Mouse (Mus musculus) heart, adult 9 months (tissue): ENCODE data around the gene Rasgef1c.

ENCODE experiments used
- DNase-seq, 2 experiments: peaks; one replicate each; pipeline ENCODE4 v3.0.0; 2022; ENCODE audit warnings: low spot score in 2 of 2

The Rasgef1c gene

GRCm38 (mm10) chr11:49973657-49974340 lies 72.2 kb downstream of the Rasgef1c start:
- no peak for DNase-seq

GRCm38 (mm10) chr11:49974675-49975074 lies 73.0 kb downstream of the Rasgef1c start:
- no peak for DNase-seq

- no peak for DNase-seq
Observed at GRCm38 (mm10) chr11:49977963-49978568, 76.4 kb downstream of the Rasgef1c start.

- DNase-seq: no peak
Observed at GRCm38 (mm10) chr11:49978935-49979334, 77.3 kb downstream of the Rasgef1c start.

- no peak for DNase-seq
Observed at GRCm38 (mm10) chr11:49980681-49981235, 79.1 kb downstream of the Rasgef1c start.

GRCm38 (mm10) chr11:49981321-49981963 lies 79.8 kb downstream of the Rasgef1c start:
- no peak for DNase-seq

GRCm38 (mm10) chr11:49982094-49982493 lies 80.5 kb downstream of the Rasgef1c start:
- no peak for DNase-seq

GRCm38 (mm10) chr11:49982881-49983280 lies 81.2 kb downstream of the Rasgef1c start:
- no peak for DNase-seq

- no peak for DNase-seq
Observed at GRCm38 (mm10) chr11:49983875-49984552, 82.4 kb downstream of the Rasgef1c start.

- no peak for DNase-seq
Observed at GRCm38 (mm10) chr11:49985009-49985408, 83.4 kb downstream of the Rasgef1c start.

GRCm38 (mm10) chr11:49986277-49987036 lies 84.8 kb downstream of the Rasgef1c start:
- DNase-seq: peak; percentile 6 to 28

GRCm38 (mm10) chr11:49994536-49994935 lies 92.9 kb downstream of the Rasgef1c start:
- DNase-seq: no peak

GRCm38 (mm10) chr11:49996398-49996797 lies 94.8 kb downstream of the Rasgef1c start:
- DNase-seq: no peak

GRCm38 (mm10) chr11:49997321-49997720 lies 95.7 kb downstream of the Rasgef1c start:
- no peak for DNase-seq

GRCm38 (mm10) chr11:50002853-50003252 lies 101.2 kb downstream of the Rasgef1c start:
- no peak for DNase-seq

- no peak for DNase-seq
Observed at GRCm38 (mm10) chr11:50007776-50008175, 106.1 kb downstream of the Rasgef1c start.

- no peak for DNase-seq
Observed at GRCm38 (mm10) chr11:50008231-50008630, 106.6 kb downstream of the Rasgef1c start.

- DNase-seq: no peak
Observed at GRCm38 (mm10) chr11:50013016-50013415, 111.4 kb downstream of the Rasgef1c start.

- no peak for DNase-seq
Observed at GRCm38 (mm10) chr11:50016503-50016902, 114.9 kb downstream of the Rasgef1c start.

- no peak for DNase-seq
Observed at GRCm38 (mm10) chr11:50017511-50017910, 115.9 kb downstream of the Rasgef1c start.

GRCm38 (mm10) chr11:50018848-50019247 lies 117.2 kb downstream of the Rasgef1c start:
- DNase-seq: no peak
